Mouse (Mus musculus) CH12.LX (cell line): ENCODE measurements around the gene Fkbp10.

Experiments used
- CTCF ChIP-seq, 2 experiments: IDR thresholded peaks in 1 of 2; conservative IDR thresholded peaks in 1 of 2; 2 replicates each; pipeline ENCODE4 v1.5.1; 2011 to 2012; ENCODE audit warnings: low read depth in 2 of 2, low read length in 2 of 2, improper control_type of control experiment in 1 of 2, inconsistent platforms in 1 of 2, mild to moderate bottlenecking in 1 of 2, moderate library complexity in 1 of 2
- ELF1 ChIP-seq: IDR thresholded peaks from 2 replicates; pipeline ENCODE4 v1.6.1; 2014; ENCODE audit warnings: low read depth, mild to moderate bottlenecking, inconsistent platforms, low read length, improper control_type of control experiment

- no peak for TF ChIP-seq CTCF (conservative IDR thresholded peaks at IDR 0.05 in 1 of 2, IDR thresholded peaks at IDR 0.05 in 1 of 2; ENCODE audit: low read depth in 2 of 2, low read length in 2 of 2)
- no peak for TF ChIP-seq ELF1
Observed at GRCm38 (mm10) chr11:100379311-100379710, 36.2 kb upstream of the Fkbp10 start.
